Comparison of ENCODE assay signal across 24 mouse cellular contexts in the genomic region with DNA sequence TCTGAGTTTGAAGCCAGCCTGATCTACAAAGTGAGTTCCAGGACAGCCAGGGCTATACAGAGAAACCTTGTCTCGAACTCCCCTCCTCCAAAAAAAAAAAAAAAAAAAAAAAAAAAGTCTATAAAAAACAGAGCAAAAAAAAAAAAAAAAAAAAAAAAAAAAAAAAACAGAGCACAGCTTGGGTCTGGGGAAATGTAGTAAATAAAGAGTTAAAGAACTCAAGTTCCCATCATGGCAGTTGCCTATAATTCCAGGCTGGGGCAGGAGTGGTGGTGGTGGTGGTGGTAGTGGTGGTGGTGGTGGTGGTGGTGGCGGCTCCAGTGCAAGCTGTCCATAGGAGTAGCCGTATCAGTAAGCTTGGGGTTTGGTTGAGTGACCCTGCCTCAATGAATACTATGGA. TPM values are rescaled to one million over a fixed set of nuclear protein-coding genes. Genes with fewer than 3 reads are reported as not detected.
"Had no signal": no experiment of that assay in that cellular context is flagged by ENCODE, and none has a peak within 500 bp of the region (broad histone marks: within the 10 kb centered on the region; RNA-seq: fewer than 3 reads in every experiment).

No protein-coding gene starts in this region.

- H3K4me1 ChIP-seq: liver, embryonic 15.5 days; lung, embryonic 15.5 days; midbrain, embryonic 12.5 days; neural tube, embryonic 12.5 days had no signal

- H3K4me3 ChIP-seq: liver, embryonic 15.5 days; lung, embryonic 15.5 days; megakaryocyte, embryonic 14.5 days; midbrain, embryonic 12.5 days; neural tube, embryonic 12.5 days had no signal

- H3K9ac ChIP-seq: liver, embryonic 15.5 days; liver, postnatal 0 days; lung, embryonic 15.5 days; midbrain, embryonic 12.5 days; neural tube, embryonic 12.5 days had no signal

- H3K27me3 ChIP-seq: liver, embryonic 15.5 days; lung, embryonic 15.5 days; midbrain, embryonic 12.5 days; neural tube, embryonic 12.5 days had no signal

- H3K4me2 ChIP-seq: liver, embryonic 15.5 days; lung, embryonic 15.5 days; midbrain, embryonic 12.5 days; neural tube, embryonic 12.5 days had no signal

- H3K36me3 ChIP-seq: liver, embryonic 15.5 days; lung, embryonic 15.5 days; midbrain, embryonic 12.5 days; neural tube, embryonic 12.5 days had no signal

- H3K27ac ChIP-seq: liver, embryonic 15.5 days; lung, embryonic 15.5 days; macrophage; midbrain, embryonic 12.5 days; neural tube, embryonic 12.5 days had no signal

- DNase-seq: liver, postnatal 0 days; lung, adult 2 months; lung, postnatal 14 days; lung, postnatal 36 days; midbrain, embryonic 14.5 days; retina, postnatal 1 day; right cerebral cortex, adult 18-20 months; right cerebral cortex, postnatal 25 days; right cerebral cortex, postnatal 4 days; spleen, adult 18-20 months; thymus, adult 18-20 months; thymus, postnatal 14 days; thymus, postnatal 36 days had no signal

- H3K9me3 ChIP-seq: liver, embryonic 15.5 days; lung, embryonic 15.5 days; megakaryocyte, embryonic 14.5 days; midbrain, embryonic 12.5 days; neural tube, embryonic 12.5 days had no signal

RNA-seq across cellular contexts. Expression of a gene that starts 9.0 kb away (rescaled TPM):
- total RNA-seq: megakaryocyte progenitor cell, adult 5-6 weeks; monocyte, adult 5-6 weeks had no signal
- polyA plus RNA-seq: liver, embryonic 15.5 days; liver, postnatal 0 days; lung, adult 2 months; lung, embryonic 15.5 days; macrophage; small intestine, adult 2 months; stomach, embryonic 14.5 days; stomach, embryonic 16.5 days had no signal
